Mouse (Mus musculus): ENCODE measurements around the gene Tm9sf2. TPM values are rescaled to one million over a fixed set of nuclear protein-coding genes. Genes with fewer than 3 reads are reported as not detected.
"Not testable (repeated sequence)": the region's sequence is repeated elsewhere in the genome, so short reads cannot be mapped to it uniquely, and the experiment has no call there.

The Tm9sf2 gene
- total RNA-seq (2021), result 10 to 100 TPM; 68.4 to 71.7 TPM

DNA sequence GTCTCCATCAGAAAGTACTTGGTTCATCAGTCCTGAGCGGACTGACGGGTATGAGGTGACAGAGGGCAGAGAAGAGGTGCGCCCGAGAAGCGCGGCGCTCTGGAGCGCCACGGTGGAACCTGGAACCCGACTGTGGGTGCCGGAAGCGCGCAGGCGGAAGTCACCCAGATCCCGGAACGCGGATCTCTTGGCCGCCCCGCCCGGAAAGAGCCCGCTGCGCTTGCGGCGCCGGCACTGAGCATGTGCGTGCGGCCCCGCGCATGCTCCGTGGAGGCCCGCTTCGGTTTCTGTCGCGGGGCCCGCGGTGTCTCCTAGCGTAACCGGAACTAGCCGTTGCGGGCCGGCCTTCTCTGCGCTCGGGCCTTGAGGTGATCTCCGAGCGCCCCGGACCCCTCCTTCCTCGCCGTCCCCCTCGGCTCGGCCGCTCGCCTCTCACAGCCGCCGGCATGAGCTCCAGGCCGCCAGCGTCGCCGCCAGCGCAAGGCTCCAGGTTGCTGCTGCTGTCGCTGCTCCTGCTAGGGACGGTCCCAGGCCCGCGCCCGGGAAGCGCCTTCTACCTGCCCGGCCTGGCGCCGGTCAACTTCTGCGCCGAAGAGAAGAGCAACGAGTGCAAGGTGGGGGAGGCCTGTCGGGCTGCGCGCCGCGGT, at the start of gene Tm9sf2:
TSS of gene Tm9sf2 (plus strand) at position 217 of the 647 bp plus-strand sequence.
- DNase-seq, result peak; percentile 94
- intact Hi-C loops (cut with DNase I), result no loop called here

DNA sequence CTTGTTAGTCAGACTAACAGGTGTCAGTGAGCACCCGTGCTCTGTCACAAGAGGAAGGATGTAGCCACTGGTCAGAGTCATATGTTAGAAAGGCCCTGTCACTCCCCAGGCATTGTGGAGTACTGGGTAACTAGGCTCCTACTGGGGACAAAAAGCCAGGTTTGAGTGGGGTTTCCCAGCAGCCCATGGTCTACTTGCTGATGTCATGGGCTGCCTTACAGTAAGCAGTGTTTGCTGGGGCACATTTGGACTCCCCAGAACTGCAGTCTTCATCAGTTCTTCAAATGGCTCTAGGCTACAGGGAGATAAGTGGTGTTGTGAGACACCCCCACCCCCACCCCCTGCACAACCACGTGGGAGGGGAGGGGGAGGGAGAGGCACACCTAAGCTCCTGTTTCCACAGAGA, 48.9 kb upstream of the Tm9sf2 start:
- no peak for DNase-seq
- intact Hi-C loops (cut with DNase I), result no loop called here

DNA sequence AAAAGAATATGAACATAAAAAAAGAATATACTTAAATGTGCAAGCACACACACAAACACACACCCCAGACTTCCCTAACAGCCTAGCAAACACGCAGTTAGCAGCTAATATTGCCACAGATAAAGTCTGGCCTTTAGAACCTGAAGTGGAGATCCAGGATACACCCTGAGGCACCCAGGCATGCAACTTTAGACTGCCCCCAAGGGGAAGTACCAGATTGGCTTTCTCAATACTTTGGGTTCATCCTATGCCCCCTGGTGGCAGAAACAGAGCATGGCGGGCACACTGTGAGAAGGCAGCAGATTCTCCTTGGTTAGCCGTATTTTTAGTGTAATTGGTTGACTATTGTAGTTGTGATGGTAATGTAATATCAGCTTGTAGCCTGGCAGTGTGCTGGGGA, 46.2 kb upstream of the Tm9sf2 start:
- intact Hi-C loops (cut with DNase I), result loop anchor here (2.0 to 5.0 kb wide), 2 partner anchors 72 to 130 kb away; no protein-coding TSS in a partner anchor
- DNase-seq, result peak; percentile 77

DNA sequence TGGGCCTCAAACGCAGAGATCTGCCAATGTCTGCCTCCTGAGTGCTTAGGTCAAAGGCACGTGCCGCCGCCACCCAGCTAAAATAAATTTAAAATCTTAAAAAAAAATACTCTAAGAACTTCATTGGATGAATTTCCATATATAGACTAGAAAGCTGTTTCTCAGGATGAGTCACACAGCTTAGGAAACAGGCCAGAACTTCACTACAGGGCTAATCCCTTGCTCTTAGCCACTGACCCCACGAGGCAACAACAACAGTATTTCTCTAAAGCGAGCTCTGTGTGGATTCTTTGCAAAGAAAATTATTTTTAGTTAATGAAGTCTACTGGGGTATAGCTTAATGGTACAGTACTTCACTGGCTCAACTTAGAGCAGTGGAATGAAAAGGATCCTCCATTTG, 45.5 kb upstream of the Tm9sf2 start:
- intact Hi-C loops (cut with DNase I), result loop anchor here (2.0 to 5.0 kb wide), 2 partner anchors 71 to 131 kb away; no protein-coding TSS in a partner anchor
- no peak for DNase-seq

DNA sequence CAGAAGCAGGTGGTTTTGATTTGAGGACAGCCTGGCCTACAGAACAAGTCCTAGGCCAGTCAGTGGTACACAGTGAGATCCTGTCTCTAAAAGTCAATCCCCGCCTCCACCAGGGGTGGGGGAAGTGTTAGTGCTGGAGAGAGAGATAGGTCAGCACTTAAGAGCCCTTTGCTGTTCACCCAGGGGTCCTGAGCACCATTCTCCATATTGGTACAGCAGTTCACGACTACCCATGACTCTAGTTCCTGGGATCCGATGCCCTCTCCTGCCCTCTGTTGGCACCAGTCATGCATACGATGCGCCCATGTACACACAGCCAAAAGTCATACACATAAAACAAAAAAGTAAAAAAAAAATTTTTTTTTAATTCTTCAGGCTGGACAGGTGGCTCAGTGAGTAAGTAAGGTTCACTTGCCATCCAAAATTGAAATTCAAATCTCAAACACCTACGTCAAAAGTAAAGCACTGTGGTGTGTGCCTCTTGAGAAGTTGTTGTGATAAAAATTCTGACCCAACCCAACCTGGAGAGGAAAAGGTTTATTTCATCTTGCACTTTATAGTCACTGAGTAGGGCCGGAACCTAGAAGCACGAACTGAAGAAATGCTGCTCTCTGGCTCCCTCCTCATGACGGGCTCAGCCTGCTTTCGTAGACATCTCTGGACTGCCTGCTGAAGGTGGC, 44.3 kb upstream of the Tm9sf2 start:
- intact Hi-C loops (cut with DNase I), result loop anchor here (5.0 kb wide), 1 partner anchor 70 kb away; no protein-coding TSS in a partner anchor
- no peak for DNase-seq

DNA sequence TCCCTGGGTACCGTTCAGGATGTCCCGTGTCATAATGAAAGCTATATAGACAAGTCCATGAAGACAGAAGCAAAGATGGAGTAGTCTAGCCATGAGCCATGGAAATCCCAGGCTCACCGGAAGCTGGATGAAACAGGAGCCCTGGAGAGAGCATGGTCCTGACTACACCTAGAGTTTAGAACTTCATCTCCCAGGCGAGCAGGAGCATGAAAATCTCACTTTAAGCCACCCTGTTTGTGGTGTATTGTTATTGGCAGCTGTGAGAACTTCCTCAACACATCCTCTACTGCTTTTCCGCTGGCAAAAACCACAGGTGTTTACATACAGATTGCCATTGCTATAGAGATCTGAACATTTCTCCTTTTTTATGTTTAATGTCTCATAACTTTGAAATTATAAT, 43.2 kb upstream of the Tm9sf2 start:
- no peak for DNase-seq
- intact Hi-C loops (cut with DNase I), result loop anchor here (5.0 kb wide), 1 partner anchor 69 kb away; no protein-coding TSS in a partner anchor

DNA sequence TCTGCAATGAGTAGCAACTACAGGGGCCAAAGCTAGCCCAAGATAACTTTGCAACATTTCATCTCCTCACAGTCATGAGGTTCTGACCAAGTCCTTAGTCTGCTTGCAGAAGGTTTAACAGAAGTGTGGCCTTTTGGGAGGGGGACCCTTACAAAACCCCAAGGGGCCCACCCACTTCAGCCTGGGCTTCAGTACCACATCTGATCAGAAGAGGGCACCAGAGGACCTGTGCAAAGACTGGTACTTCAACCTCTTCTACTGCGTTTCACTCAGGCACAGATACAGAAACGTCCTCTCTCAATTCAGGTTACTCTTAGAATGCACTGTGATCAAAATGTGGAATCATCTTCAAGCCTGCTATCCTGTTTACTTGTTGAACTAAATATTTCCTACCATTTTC, 42.3 kb upstream of the Tm9sf2 start:
- peak; percentile 68 for DNase-seq
- intact Hi-C loops (cut with DNase I), result loop anchor here (5.0 kb wide), 1 partner anchor 68 kb away; no protein-coding TSS in a partner anchor

DNA sequence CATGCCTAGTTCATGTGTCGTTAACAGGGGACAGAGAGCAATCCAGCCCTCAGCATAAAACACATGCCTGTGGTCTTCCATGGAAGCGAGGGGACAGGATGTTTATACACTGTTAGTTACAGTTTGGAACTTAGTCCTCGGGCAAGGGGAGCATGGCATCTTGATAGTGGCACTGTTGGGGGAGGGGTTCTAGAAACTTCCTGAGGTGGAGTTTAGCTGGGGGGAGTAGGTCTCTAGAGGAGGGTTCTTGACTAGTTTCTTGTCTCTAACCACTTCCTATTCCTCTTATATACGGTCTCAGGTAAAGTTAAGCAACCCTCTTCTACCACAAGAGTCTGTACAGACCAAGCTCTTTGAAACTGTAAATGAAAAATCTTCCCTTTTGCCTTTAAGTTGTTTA, 40.6 kb upstream of the Tm9sf2 start:
- DNase-seq, result no peak
- intact Hi-C loops (cut with DNase I), result no loop called here

DNA sequence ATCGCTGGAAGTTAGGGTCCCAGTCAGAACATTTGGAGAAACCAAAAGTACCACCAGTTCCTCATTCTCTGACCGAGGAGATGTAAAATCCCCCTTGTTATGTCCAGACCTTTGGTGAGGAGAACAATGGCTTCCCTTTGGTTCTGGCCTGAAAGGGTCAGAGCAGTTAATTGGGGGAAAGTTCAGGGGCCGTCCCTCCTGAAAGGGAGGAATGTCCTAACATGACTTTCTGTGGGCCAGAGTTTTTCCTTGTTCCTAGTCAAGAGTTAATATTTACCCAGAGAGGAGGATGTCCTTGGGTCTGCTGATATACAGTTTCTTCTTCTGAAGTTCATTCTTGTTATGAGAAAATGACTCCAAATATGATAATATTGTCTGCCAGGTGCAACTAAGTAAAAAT, 38.8 kb upstream of the Tm9sf2 start:
- DNase-seq; intact Hi-C loops (cut with DNase I): not testable (repeated sequence)

DNA sequence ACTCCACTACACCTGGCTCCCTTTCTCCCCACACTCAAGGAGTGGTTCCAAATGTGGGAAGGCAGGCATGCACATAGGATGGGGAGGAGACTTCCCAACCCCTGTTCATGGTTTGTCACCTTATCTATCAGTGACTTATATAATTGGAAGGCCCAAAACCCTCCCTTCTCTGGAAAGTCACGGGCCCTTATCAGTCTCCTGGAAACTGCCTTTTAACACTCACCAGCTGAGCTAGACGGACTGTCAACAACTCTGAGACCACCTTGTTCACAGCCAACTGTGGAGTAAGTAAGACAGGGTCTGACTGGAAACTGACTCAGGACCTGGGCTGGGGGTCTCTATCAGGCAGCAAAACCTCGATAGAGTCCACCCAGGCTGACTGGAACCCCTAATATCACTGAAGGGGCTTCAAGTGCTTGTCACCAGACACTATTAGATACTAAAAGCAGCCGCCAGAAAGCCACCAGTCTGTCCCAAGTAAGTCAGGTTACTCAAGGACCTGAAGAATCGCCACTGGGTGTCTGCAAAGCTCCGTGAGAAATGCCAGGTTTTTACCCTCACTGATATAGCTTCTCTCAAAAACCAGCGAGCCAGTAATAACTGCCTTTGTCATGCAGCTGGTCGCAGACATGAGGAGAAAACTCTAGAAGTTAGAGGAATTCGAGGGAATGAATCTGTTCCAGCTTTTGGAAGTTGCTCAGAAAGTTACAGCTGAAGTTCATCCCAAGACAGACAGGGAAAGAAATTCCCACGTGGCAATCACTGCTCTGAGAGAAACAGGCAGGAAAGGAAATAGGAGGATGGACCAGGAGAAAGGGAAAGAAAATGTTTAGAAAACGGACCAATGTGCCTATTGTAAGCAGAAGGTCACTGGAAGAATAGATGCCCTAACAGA, 37.8 kb upstream of the Tm9sf2 start:
- no peak for DNase-seq
- intact Hi-C loops (cut with DNase I), result no loop called here

DNA sequence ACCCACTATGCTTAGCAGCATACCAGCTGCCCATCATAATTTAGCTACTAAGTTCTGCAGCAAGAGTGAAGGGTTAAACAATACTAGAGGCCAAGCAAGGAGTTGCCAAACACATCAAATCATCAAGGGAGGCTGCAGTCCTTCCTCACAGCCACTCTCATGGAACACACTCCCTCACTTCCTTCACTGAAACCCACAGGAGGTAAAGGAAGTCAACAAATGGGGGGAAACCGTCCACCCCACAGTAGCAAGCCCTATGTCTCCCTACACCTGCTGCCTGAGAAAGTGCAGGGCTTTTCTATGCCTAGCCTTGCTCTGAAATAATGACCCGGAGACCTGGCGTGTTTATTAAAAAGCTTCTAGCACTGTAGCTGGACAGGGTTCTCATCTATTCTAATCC, 36.9 kb upstream of the Tm9sf2 start:
- no peak for DNase-seq
- intact Hi-C loops (cut with DNase I), result no loop called here

DNA sequence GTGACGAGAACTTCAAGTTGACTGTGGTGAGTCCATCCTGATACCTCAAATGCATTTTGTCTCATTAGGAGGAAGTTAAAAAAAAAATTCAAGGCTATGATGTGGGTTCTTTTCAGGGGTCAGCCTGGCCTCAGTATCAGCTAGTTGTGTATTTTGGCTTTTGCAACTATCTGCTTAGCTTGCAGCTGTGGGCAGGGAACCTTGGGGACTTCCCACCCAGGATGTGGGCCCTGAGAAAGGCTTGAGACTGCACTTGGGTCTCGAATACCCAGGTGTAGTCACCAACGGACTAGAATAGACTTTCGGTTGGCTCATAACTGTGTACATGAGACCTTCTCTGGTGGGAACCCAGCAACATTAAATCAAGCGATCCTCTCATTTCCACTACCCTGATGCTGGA, 33.4 kb upstream of the Tm9sf2 start:
- intact Hi-C loops (cut with DNase I), result no loop called here
- no peak for DNase-seq

DNA sequence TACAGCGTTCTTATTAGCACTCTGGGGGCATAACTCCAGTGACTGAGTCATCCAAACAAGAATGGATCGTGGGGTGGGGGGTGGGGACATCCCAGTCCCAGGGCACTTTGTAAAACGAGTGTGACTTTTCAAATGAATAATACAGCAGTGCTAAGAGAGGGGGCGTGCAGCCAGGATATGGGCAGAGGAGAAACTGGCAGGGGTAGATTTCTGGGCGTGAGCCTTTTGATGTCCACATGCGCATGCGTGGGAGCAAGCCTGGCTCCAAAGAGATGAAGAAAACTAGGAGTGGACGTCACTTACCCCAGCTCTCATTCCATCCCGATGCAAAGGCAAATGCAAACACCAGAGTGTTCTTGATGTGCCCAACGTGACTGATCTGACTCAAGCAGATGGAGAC, 32.5 kb upstream of the Tm9sf2 start:
- intact Hi-C loops (cut with DNase I), result no loop called here
- DNase-seq, result peak; percentile 45

DNA sequence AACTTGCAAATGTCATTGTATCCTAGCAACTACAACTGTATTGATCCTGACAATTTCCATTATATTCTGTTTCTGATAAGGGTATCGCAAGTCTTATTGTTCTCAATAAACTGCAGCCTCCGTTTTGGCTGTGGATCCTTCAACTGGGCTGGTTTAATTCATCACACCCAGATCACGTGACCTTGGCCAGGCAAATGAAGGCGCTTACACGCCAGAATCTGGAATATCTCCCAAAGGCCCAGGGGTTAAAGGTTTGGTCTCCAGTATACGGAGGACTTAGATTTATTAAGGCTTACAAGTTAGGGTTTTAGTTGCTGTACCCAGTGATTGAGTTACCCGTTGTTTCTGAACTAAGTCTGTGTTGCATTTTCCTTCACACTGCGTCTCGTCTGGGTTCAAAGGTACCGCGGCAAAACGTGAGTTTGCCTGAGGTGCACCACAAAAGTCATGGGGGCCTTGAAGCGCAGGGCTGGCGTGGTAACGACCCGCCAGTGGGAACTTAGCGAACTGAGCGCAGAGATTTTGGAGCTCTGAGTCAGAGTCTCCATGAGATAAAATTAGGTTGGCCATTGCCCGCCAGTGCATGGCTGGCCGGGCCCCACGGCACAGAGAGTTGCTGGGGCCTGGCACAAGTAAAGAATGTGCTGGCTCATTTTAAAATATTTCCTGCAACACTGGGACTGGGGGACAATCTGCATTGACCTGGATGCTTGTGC, 31.2 kb upstream of the Tm9sf2 start:
- intact Hi-C loops (cut with DNase I), result no loop called here
- no peak for DNase-seq

DNA sequence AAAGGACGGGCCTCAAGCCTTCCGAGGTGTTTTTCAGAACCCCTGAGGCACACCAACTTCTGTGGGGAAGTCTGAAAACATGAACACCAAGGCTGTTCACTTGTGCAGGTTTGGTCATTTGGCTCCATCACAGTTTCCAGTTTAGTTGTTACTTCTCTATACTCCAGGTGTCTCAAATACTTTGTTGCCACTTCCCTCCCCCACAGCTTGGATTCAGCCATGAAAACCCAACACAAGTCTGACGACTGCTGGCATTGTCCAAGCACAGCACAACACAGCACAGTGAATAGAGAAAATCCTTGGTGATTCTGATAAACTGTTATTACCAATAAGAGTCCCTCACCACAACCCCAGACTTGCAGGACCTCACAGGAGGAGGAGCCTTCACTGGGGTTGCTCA, 29.8 kb upstream of the Tm9sf2 start:
- DNase-seq, result no peak
- intact Hi-C loops (cut with DNase I), result no loop called here

DNA sequence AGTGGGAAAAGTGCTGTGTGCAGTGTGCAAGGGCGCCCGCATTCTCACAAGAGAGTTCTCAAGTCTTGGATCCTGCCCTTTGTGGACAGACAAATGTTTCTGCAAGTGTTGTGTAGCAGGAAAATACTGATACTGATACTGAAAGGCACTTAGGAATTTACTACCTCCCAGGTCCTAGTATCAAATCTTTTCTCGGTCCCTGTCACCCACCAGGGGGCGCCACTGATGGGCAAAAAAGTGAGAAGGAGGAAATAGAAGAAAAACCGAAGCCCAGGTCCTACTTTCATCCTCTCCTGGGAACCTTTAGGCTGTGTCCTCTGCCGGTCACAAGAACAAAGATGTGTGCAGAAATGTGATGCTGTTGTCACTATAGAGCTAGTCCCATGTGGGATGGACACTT, 27.4 kb upstream of the Tm9sf2 start:
- DNase-seq, result peak; percentile 44
- intact Hi-C loops (cut with DNase I), result no loop called here

DNA sequence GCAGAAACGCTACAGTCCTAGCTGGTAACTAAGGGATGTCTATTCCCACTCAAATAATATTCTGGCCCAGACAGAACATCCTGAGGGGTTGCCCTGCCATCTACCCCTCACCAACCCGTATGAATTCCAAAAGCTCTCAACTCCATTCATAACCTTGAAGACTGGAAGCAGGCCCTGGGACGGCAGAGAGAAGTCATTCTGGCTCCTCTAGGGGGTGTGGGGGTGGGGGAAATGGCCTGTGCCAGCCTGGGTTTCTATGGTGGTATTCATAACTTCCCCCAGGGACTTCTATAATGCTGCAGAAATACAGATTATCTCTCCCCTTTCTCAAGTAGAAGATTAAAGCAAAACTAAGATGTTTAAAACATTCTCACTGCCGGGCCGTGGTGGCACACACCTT, 26.9 kb upstream of the Tm9sf2 start:
- intact Hi-C loops (cut with DNase I), result no loop called here
- no peak for DNase-seq

DNA sequence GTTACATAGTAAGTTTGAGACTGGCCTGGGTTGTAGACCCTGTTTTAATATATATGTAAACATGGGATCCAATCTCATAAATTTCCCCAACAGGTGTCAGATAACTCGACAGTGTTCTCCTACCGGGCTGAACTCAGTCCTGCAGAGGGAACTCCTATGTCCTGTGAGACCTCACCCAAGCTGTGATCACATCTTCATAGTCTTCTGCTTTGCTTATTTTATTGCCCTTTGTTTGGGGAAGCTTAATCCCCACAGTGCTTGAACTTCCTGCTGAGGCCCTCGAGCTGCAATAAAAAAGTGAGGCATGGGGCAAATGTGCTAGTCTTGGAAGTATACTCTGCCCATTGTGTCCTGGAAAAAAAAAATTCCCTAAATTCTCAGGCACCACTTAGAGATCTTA, 25.5 kb upstream of the Tm9sf2 start:
- intact Hi-C loops (cut with DNase I), result no loop called here

DNA sequence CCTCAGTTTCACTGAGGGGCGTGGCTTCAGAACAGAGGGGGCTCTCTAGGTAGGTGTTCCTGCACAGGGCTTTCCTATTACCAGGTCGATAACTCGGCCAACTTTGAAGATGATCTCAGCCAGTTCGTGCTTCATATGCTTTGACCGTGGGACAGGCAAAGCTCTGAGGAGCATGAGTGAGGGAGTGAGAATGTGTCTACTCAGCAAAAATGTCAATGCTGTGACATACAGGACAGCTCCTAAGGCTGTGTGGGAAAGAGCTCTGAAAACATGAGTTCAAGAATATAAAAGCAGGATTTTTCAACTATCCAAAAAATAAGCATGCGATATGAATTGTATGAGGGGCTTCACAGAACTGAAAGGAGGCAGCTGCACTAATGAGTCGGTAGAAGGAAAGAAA, 23.3 kb upstream of the Tm9sf2 start:
- no peak for DNase-seq
- intact Hi-C loops (cut with DNase I), result no loop called here

More for the DNA sequence above, 25.5 kb upstream of the Tm9sf2 start:
- DNase-seq, result no peak

DNA sequence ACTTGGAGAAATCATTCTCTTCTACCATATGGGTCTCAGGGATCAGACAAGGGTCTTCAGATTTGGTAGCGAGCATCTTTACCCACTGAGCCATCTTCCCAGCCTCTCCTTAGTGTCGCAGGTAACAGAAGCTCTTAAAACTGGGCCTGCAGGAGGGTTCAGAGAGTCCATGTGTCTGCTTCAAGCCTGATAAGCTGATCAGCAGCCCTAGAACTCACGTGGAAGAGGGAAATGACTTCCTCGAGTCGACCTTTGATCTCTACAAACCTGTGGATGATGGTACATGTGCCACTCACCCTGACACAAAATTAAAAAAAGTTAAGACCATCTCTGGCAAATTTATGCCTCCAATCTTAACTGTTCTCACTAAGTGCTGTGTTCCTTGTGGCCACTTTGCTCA, 18.9 kb upstream of the Tm9sf2 start:
- DNase-seq, result no peak
- intact Hi-C loops (cut with DNase I), result no loop called here

DNA sequence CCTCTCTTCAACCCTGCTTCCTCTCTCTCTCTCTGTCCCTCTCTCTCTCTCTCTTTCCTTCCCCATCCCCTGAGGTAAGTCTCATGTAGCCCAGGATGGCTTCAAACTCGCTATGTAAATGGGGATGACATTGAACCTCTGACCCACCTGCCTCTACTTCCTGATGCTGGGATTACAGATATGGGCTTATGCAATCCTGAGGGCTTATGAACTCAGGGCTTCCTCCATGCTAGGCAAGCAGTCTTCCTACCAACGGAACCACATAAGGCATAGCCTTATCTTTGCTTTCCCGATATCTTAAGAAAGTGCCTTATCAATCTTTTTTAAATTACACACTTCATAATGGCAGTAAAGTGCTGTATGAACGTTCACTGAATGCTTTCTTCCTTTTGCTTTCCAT, 14.5 kb upstream of the Tm9sf2 start:
- no peak for DNase-seq
- intact Hi-C loops (cut with DNase I), result no loop called here
